Mouse (Mus musculus): ENCODE results near the gene Foxr1. TPM values are rescaled to one million over a fixed set of nuclear protein-coding genes. Genes with fewer than 3 reads are reported as not detected.

Foxr1 gene
- polyA plus RNA-seq, 1 experiment, result not detected

GRCm38 (mm10) chr9:44435747-44436146 lies 5.2 kb downstream of the Foxr1 start:
- TF ChIP-seq GATA1 (IDR thresholded peaks at IDR 0.05; ENCODE audit: low read length), result no peak

- TF ChIP-seq GATA1 (IDR thresholded peaks at IDR 0.05; ENCODE audit: low read length), result no peak
Measured at GRCm38 (mm10) chr9:44432577-44433185, 8.3 kb downstream of the Foxr1 start.

DNA sequence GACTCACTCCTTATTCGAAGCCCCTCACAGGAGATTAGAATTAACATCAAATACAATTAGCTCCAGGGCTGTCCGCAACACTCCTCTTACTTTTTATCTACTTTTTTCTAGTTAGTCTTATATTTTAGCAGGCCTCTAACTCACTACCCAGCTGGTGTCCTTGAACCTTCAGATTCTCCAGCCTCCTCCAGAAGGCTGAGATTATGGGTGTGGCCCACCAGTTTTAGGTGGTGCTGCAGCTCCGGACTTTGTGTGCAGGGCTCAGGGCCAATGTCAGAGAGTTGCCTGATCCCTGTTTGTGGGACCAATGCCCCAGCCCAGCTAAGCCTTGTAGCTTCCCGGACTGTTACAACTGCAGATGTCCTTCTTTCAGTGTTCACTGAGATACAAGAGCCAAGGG lies 17.4 kb downstream of the Foxr1 start:
- no peak for TF ChIP-seq GATA1 (IDR thresholded peaks at IDR 0.05; ENCODE audit: low read length)

DNA sequence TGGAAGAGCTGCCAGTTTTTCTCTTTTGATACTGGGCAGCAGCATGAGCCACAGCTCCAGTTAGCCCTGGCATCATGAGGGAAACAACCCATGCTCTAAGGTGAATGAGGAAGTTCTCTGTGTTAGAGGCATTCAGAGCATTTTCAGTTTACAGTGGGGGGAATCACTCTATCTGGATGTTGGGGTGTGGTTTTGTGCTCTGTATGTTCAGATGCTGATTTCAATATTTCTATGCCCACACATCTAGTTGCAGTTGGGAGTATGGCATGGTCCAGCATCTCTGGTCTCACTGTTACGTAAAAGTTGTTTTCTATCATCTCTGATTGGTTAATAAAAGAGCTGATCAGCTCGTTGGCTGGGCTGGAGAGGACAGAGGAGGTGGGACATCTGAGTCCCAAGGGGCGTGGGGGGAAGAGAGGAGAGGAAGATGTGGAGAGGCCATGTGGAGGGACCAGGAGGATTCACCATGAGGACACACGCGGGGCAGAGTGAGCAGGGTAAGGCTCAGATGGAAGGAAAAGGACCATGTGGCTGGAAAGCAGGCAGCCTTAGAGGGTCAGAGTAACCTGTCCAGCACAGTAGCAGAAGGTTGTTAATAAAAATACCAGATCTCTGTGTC lies 20.5 kb downstream of the Foxr1 start:
- TF ChIP-seq GATA1 (IDR thresholded peaks at IDR 0.05; ENCODE audit: low read length), result no peak

DNA sequence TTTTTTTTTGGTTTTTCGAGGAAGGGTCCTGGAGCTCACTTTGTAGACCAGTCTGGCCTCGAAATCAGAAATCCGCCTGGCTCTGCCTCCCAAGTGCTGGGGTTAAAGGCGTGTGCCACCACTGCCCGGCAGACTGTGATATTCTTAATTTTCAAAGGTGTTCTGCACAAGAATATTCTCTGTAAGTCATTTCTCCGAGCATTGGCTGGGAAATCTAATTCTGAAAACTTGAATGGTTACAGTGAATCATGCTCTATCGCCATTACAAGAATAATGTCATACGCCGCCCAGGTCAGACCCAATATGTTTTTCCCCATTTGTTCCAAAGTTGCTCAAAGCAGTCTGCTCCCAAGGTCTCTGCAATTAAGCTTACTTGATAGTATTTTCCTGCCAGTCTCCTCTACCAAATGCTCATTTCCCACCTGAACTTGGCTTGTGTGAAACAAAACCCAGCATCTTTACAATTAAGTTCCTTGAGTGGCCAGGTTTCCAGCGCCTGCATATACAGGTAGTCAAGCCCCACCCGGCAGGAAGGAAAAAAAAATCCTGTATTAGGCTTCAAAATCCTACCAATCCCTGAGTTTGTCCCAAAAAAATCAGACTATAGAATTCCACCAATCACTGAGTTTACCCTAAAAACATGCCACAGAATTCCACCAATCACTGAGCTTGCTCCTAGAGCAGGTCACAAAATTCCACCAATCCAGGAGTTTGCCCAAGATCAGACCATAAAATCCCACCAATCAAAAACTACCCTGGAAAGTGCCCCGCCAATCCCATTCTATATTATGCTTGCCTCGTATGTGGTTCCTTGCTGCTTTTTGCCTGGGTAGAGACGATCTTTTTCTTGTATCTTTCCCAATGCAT lies 22.2 kb downstream of the Foxr1 start, which contains the start of gene Ccdc84:
Gene Ccdc84, minus strand, starts transcription at position 51 of the 867 bp plus-strand sequence.
- TF ChIP-seq GATA1 (IDR thresholded peaks at IDR 0.05; ENCODE audit: low read length), result no peak

GRCm38 (mm10) chr9:44417892-44418363 lies 23.0 kb downstream of the Foxr1 start:
- TF ChIP-seq GATA1 (IDR thresholded peaks at IDR 0.05; ENCODE audit: low read length), result no peak

- TF ChIP-seq GATA1 (IDR thresholded peaks at IDR 0.05; ENCODE audit: low read length), result no peak
Measured at GRCm38 (mm10) chr9:44417156-44417891, 23.6 kb downstream of the Foxr1 start.

GRCm38 (mm10) chr9:44412781-44413180 lies 28.2 kb downstream of the Foxr1 start:
- no peak for TF ChIP-seq GATA1 (IDR thresholded peaks at IDR 0.05; ENCODE audit: low read length)

GRCm38 (mm10) chr9:44412306-44412705 lies 28.6 kb downstream of the Foxr1 start:
- TF ChIP-seq GATA1 (IDR thresholded peaks at IDR 0.05; ENCODE audit: low read length), result peak; percentile 52

GRCm38 (mm10) chr9:44411601-44412130 lies 29.3 kb downstream of the Foxr1 start:
- TF ChIP-seq GATA1 (IDR thresholded peaks at IDR 0.05; ENCODE audit: low read length), result no peak

DNA sequence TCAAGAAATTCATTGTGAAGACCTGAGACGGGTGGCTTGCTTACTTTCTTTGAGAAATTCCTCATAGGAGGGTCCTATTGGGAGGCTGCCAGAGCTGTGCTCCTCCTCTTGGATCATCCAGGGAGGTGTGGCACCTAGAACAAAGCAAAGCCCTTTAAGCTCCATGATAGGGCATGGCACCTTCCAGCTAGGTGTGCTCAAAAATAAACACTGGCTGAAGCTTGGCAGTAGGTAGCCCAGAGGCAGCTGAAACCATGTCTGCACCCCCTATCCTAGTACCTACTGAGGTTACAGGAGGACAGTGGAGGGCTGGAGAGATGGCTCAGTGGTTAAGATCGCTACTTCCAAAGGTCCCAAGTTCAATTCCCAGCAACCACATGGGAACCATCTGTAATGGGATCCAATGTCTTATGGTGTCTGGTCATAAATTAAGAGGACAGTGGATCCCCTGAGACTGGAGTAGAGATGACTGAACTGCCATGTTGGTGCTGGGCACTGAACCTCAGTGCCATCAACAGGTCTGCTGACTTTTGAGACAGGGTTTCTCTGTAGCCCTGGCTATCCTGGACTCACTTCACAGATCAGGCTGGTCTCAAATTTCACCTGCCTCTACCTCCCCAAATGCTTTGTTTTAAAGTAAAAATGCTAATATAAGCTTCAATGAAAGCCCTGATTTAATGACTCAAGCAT lies 30.1 kb downstream of the Foxr1 start:
- TF ChIP-seq GATA1 (IDR thresholded peaks at IDR 0.05; ENCODE audit: low read length), result no peak

DNA sequence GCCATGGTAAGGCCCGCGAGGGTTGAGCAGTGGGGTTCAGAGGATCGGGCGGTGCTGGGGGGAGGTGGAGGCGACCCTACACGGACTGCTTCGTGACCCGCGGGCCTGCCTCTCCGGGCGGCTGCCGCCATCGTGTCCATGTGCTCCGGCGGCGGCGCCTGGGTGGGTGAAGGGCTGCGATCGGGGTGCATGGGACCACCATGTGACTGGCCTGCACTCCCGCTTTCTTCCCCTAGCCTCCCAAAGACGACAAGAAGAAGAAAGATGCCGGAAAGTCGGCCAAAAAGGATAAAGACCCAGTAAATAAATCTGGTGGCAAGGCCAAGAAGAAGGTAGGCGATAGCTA lies 33.2 kb downstream of the Foxr1 start:
- no peak for TF ChIP-seq GATA1 (IDR thresholded peaks at IDR 0.05; ENCODE audit: low read length)

- no peak for TF ChIP-seq GATA1 (IDR thresholded peaks at IDR 0.05; ENCODE audit: low read length)
Measured at GRCm38 (mm10) chr9:44406906-44407751, 33.8 kb downstream of the Foxr1 start, which contains the start of the genes Rps25 and Trappc4. Gene Rps25 (plus strand): TSS chr9:44407139. Gene Trappc4 (minus strand): TSS chr9:44407600.

- no peak for TF ChIP-seq GATA1 (IDR thresholded peaks at IDR 0.05; ENCODE audit: low read length)
Measured at GRCm38 (mm10) chr9:44405011-44405410, 35.9 kb downstream of the Foxr1 start.

Data from G1E-ER4 (cell line).